Mouse (Mus musculus) retina, adult 2 months (tissue): Measurements from ENCODE around the gene Mrpl23.

ENCODE experiments used
- DNase-seq: peaks from one replicate; pipeline ENCODE4 v3.0.0-alpha.2; 2012; ENCODE audit warnings: low read depth, low spot score

Gene Mrpl23

GRCm38 (mm10) chr7:142574826-142575351 lies 42.4 kb downstream of the Mrpl23 start:
- DNase-seq, result no peak

GRCm38 (mm10) chr7:142575491-142575890 lies 43.0 kb downstream of the Mrpl23 start:
- no peak for DNase-seq

- DNase-seq, result no peak
Observed at GRCm38 (mm10) chr7:142575971-142576370, 43.5 kb downstream of the Mrpl23 start.

GRCm38 (mm10) chr7:142576472-142577326 lies 44.2 kb downstream of the Mrpl23 start:
- DNase-seq, result no peak

GRCm38 (mm10) chr7:142577806-142578423 lies 45.4 kb downstream of the Mrpl23 start:
- DNase-seq, result no peak

- no peak for DNase-seq
Observed at GRCm38 (mm10) chr7:142579069-142579468, 46.6 kb downstream of the Mrpl23 start.

- peak; percentile 18 for DNase-seq
Observed at GRCm38 (mm10) chr7:142580121-142580879, 47.8 kb downstream of the Mrpl23 start.

GRCm38 (mm10) chr7:142581186-142581585 lies 48.7 kb downstream of the Mrpl23 start:
- no peak for DNase-seq

GRCm38 (mm10) chr7:142581656-142582228 lies 49.3 kb downstream of the Mrpl23 start:
- DNase-seq, result no peak

GRCm38 (mm10) chr7:142584882-142585281 lies 52.4 kb downstream of the Mrpl23 start:
- DNase-seq, result no peak

GRCm38 (mm10) chr7:142585890-142586289 lies 53.4 kb downstream of the Mrpl23 start:
- no peak for DNase-seq

GRCm38 (mm10) chr7:142588282-142588941 lies 55.9 kb downstream of the Mrpl23 start:
- no peak for DNase-seq
